Mouse (Mus musculus) midbrain, postnatal 0 days (tissue): ENCODE results near the gene Dhh. TPM values are rescaled to one million over a fixed set of nuclear protein-coding genes. Genes with fewer than 3 reads are reported as not detected.

ENCODE experiments used
- ATAC-seq: fragments of 200-750 bp; cut with Nextera tagmentation; 2 replicates; pipeline ENCODE4 v1.8.0; 2017; ENCODE audit warnings: moderate number of reproducible peaks, mild to moderate bottlenecking, moderate TSS enrichment, moderate library complexity; ENCODE audit not compliant: low FRiP score
- DNase-seq: peaks from one replicate; pipeline ENCODE4 v3.0.0-alpha.2; 2015; ENCODE audit warnings: low spot score
- H3K27ac ChIP-seq: fragments of 300-500 bp; sonication (generic); 2 replicates; pipeline ENCODE4 v1.5.1; 2014; ENCODE audit warnings: low read depth, mild to moderate bottlenecking, low read length, mixed read lengths
- H3K27me3 ChIP-seq: fragments of 300-500 bp; sonication (generic); 2 replicates; pipeline ENCODE4 v1.6.1; 2014; ENCODE audit warnings: low read length, control low read depth, mixed read lengths; ENCODE audit not compliant: insufficient read depth
- H3K36me3 ChIP-seq: fragments of 300-500 bp; sonication (generic); 2 replicates; pipeline ENCODE4 v1.6.1; 2014; ENCODE audit warnings: low read length, control low read depth, mixed read lengths; ENCODE audit not compliant: insufficient read depth
- H3K4me1 ChIP-seq: fragments of 300-500 bp; sonication (generic); 2 replicates; pipeline ENCODE4 v1.6.1; 2014; ENCODE audit warnings: mild to moderate bottlenecking, control low read depth, antibody characterized with exemption, low read length, mixed read lengths; ENCODE audit not compliant: insufficient read depth
- H3K4me2 ChIP-seq: fragments of 300-500 bp; sonication (generic); 2 replicates; pipeline ENCODE4 v1.6.1; 2014; ENCODE audit warnings: low read depth, mild to moderate bottlenecking, low read length, mixed read lengths; ENCODE audit not compliant: poor library complexity, severe bottlenecking
- H3K4me3 ChIP-seq: fragments of 300-500 bp; sonication (generic); 2 replicates; pipeline ENCODE4 v1.5.1; 2014; ENCODE audit warnings: low read depth, mild to moderate bottlenecking, low read length, moderate library complexity
- H3K9ac ChIP-seq: fragments of 300-500 bp; sonication (generic); replicated peaks from 2 replicates; pipeline ENCODE4 v1.6.1; 2014; ENCODE audit warnings: mild to moderate bottlenecking, low read length, moderate library complexity, mixed read lengths; ENCODE audit not compliant: poor library complexity, severe bottlenecking
- H3K9me3 ChIP-seq: fragments of 300-500 bp; sonication (generic); 2 replicates; pipeline ENCODE4 v1.6.1; 2016; ENCODE audit warnings: low read length, control low read depth
- CTCF ChIP-seq: IDR thresholded peaks from 2 replicates; pipeline ENCODE4 v1.5.1; 2016; ENCODE audit warnings: antibody characterized with exemption, mild to moderate bottlenecking
- WGBS: fragments of 180-500 bp; shearing (Covaris S2); extraction: QIAGEN DNeasy Blood & Tissue Kit; methylation state at CpG from one replicate; pipeline ENCODE4 v1.1.7; 2014; 5-methylcytosine and 5-hydroxymethylcytosine counted together
- polyA plus RNA-seq: library from polyadenylated mRNA; unstranded; fragments of >200 nt; fragmentation: Nextera tagmentation; extraction: Ambion mirVana; gene quantifications from 2 replicates; pipeline ENCODE4 v1.2.1, GENCODE M21; 2015
- total RNA-seq: library from RNA; depleted of rRNA; stranded (reverse); fragments of >200 nt; gene quantifications from 2 replicates; pipeline ENCODE4 v1.2.3, GENCODE M21; 2014

Gene Dhh
- total and polyA plus RNA-seq, 2 experiments from 2014 or later: 0.22 to 0.38 TPM

GRCm38 (mm10) chr15:98866501-98866900, 31.8 kb downstream of the Dhh start:
- 83% methylated on average over 5 of the region's 5 CpGs for WGBS
- Histone ChIP-seq H3K27me3 (no peaks in the 10 kb centered on the region), H3K9ac (no peak overlapping the region; the same call in 1 of the 2 replicates), H3K4me3 (no peak overlapping the region), H3K36me3 (peaks cover 48% of the 10 kb centered on the region), H3K9me3 (no peaks in the 10 kb centered on the region), H3K27ac (no peak overlapping the region), H3K4me1 (peaks cover 30% of the 10 kb centered on the region), H3K4me2 (no peak overlapping the region)
- TF ChIP-seq CTCF: no peak
- no peak for DNase-seq
- no peak for ATAC-seq

DNA sequence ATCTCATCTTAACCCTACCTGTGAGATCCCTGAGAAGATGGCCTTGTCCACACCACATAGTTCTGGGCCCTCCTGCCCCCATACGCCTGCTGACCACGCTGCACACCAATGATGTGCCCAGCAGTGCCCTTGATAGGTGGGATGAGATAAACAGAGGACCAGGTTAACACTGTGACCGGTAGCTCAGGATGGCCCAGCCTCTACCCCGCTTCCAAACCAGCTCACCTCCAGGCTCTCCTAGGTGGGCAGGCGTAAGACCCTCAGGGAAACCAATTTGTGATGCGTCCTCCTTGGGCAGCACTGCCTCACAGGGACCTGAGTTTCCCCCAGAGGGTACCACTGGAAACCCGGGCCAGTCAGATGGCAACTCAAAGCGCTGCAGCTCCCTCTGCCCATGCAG, 32.6 kb downstream of the Dhh start:
- 96% methylated on average over 8 of the region's 8 CpGs for WGBS
- H3K9me3 ChIP-seq: no peaks in the 10 kb centered on the region
- ATAC-seq: no peak
- H3K27ac ChIP-seq: no peak overlapping the region
- no peak overlapping the region for H3K4me2 ChIP-seq
- TF ChIP-seq CTCF: no peak
- H3K9ac ChIP-seq: no peak overlapping the region
- DNase-seq: no peak
- peaks cover 55% of the 10 kb centered on the region for H3K36me3 ChIP-seq
- no peak overlapping the region for H3K4me3 ChIP-seq
- H3K4me1 ChIP-seq: peaks cover 30% of the 10 kb centered on the region
- no peaks in the 10 kb centered on the region for H3K27me3 ChIP-seq

GRCm38 (mm10) chr15:98864951-98865350, 33.4 kb downstream of the Dhh start:
- Histone ChIP-seq H3K4me1 (peaks cover 29% of the 10 kb centered on the region), H3K36me3 (peaks cover 63% of the 10 kb centered on the region), H3K9me3 (no peaks in the 10 kb centered on the region), H3K27me3 (no peaks in the 10 kb centered on the region), H3K4me2 (no peak overlapping the region), H3K9ac (no peak overlapping the region), H3K27ac (no peak overlapping the region), H3K4me3 (no peak overlapping the region)
- ATAC-seq: no peak
- no peak for DNase-seq
- TF ChIP-seq CTCF: no peak
- WGBS: 94% methylated on average over 6 of the region's 6 CpGs

DNA sequence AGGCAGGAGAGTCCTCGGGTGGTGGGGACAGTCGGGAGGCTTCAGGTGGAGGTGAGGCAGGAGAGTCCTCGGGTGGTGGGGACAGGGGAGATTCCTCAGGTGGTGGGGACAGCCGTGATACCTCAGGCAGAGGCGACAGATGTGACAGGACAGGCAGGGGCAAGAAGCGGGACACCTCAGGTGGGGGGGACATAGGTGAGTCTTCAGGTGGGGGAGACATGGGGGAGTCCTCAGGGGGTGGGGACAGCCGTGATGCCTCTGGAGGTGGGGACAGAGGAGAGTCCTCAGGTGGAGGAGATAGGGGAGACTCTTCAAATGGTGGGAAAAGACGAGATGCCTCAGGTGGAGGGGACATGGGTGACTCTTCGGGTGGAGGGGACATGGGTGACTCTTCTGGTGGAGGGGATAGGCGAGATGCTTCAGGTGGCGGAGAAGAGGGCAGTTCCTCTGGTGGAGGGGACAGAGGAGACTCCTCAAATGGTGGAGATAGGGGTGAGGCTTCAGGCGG, 34.8 kb downstream of the Dhh start:
- Histone ChIP-seq H3K27me3 (no peaks in the 10 kb centered on the region), H3K4me2 (no peak overlapping the region), H3K36me3 (peaks cover 74% of the 10 kb centered on the region), H3K4me1 (peaks cover 14% of the 10 kb centered on the region), H3K9me3 (no peaks in the 10 kb centered on the region), H3K27ac (no peak overlapping the region), H3K4me3 (no peak overlapping the region), H3K9ac (no peak overlapping the region)
- ATAC-seq (no peak), DNase-seq (no peak)
- WGBS: 94% methylated on average over 12 of the region's 12 CpGs
- TF ChIP-seq CTCF: no peak

- Histone ChIP-seq H3K4me1 (no peaks in the 10 kb centered on the region), H3K4me2 (no peak overlapping the region), H3K4me3 (no peak overlapping the region), H3K27me3 (no peaks in the 10 kb centered on the region), H3K27ac (no peak overlapping the region), H3K9ac (no peak overlapping the region), H3K9me3 (no peaks in the 10 kb centered on the region), H3K36me3 (peaks cover 87% of the 10 kb centered on the region)
- ATAC-seq: no peak
- no peak for DNase-seq
- 88% methylated on average over 21 of the region's 21 CpGs for WGBS
- no peak for TF ChIP-seq CTCF
These were observed 36.5 kb downstream of the Dhh start for GRCm38 (mm10) chr15:98861701-98862410.

- DNase-seq (no peak), ATAC-seq (no peak)
- Histone ChIP-seq H3K27me3 (no peaks in the 10 kb centered on the region), H3K4me1 (no peaks in the 10 kb centered on the region), H3K27ac (no peak overlapping the region), H3K36me3 (peaks cover 89% of the 10 kb centered on the region), H3K9ac (no peak overlapping the region), H3K4me3 (no peak overlapping the region), H3K4me2 (no peak overlapping the region), H3K9me3 (no peaks in the 10 kb centered on the region)
- 95% methylated on average over 18 of the region's 18 CpGs for WGBS
- TF ChIP-seq CTCF: no peak
These were observed 37.4 kb downstream of the Dhh start for GRCm38 (mm10) chr15:98860921-98861320.
